Comparison of ENCODE assay signal across 15 mouse cellular contexts in genomic region chr19:24521997-24522396, GRCm38 (mm10).
"Had no signal": no experiment of that assay in that cellular context is flagged by ENCODE, and none has a peak within 500 bp of the region (broad histone marks: within the 10 kb centered on the region; RNA-seq: fewer than 3 reads in every experiment).

No protein-coding gene starts in this region.

- H3K4me3 ChIP-seq: limb, embryonic 12.5 days; limb, embryonic 15.5 days; liver, embryonic 13.5 days; midbrain, embryonic 12.5 days had no signal

- H3K4me1 ChIP-seq: limb, embryonic 12.5 days; limb, embryonic 15.5 days; midbrain, embryonic 12.5 days had no signal

- H3K27ac ChIP-seq: limb, embryonic 12.5 days; limb, embryonic 15.5 days; midbrain, embryonic 12.5 days had no signal

- DNase-seq: kidney, adult 8-10 months; kidney, postnatal 14 days; kidney, postnatal 4 days; left cerebral cortex, postnatal 4 days; liver, embryonic 13.5 days; lung, adult 2 months; lung, postnatal 14 days; lung, postnatal 4 days; thymus, adult 2 months; thymus, postnatal 14 days; thymus, postnatal 4 days had no signal

- H3K9ac ChIP-seq: limb, embryonic 12.5 days; limb, embryonic 15.5 days; midbrain, embryonic 12.5 days had no signal

- H3K27me3 ChIP-seq: limb, embryonic 12.5 days; limb, embryonic 15.5 days; liver, embryonic 13.5 days; midbrain, embryonic 12.5 days had no signal

- H3K9me3 ChIP-seq: limb, embryonic 12.5 days; limb, embryonic 15.5 days; liver, embryonic 13.5 days; midbrain, embryonic 12.5 days had no signal

- ATAC-seq: midbrain, embryonic 16.5 days had no signal

- H3K36me3 ChIP-seq: limb, embryonic 12.5 days; limb, embryonic 15.5 days; liver, embryonic 13.5 days; midbrain, embryonic 12.5 days had no signal

- H3K4me2 ChIP-seq: limb, embryonic 12.5 days; limb, embryonic 15.5 days; liver, embryonic 13.5 days; midbrain, embryonic 12.5 days had no signal
